8 mouse cellular contexts compared by ENCODE assay signal in genomic region chr5:140383559-140383958, GRCm38 (mm10). TPM values are rescaled to one million over a fixed set of nuclear protein-coding genes. Genes with fewer than 3 reads are reported as not detected.
A peak's percentile ranks its signal among the peaks of the same experiment; 100 is the strongest.
DNase-seq lines count a peak whose midpoint lies in the region; TF ChIP-seq lines count a peak whose summit lies in the region.

No protein-coding gene starts in this region.

- no peaks in the 10 kb centered on the region for H3K27me3 ChIP-seq in myocyte (ENCODE audit: control insufficient read depth, insufficient read depth, insufficient read length)

- H3K36me3 ChIP-seq in myocyte (ENCODE audit: control insufficient read depth, insufficient read depth), result no peaks in the 10 kb centered on the region

- no peak overlapping the region for H3ac ChIP-seq in myocyte (ENCODE audit: control insufficient read depth, insufficient read length)

- peak; percentile 48 to 56 for DNase-seq in lung, adult 18-20 months
- DNase-seq in lung, postnatal 14 days, result no peak
- peak; percentile 70 for DNase-seq in embryo, embryonic 9.5 days (ENCODE audit: extremely low spot score)
- DNase-seq in kidney, postnatal 25 days, result peak; percentile 50 to 78
- no peak for DNase-seq in cerebellum, adult 18-20 months
- no peak for DNase-seq in gastrocnemius, postnatal 4 days (ENCODE audit: low spot score in 2 of 2)
- no peak for DNase-seq in thymus, postnatal 14 days

- peaks cover 74% of the 10 kb centered on the region for H3K79me2 ChIP-seq in myocyte (ENCODE audit: control insufficient read depth, insufficient read depth)

- H3K4me2 ChIP-seq in myocyte (ENCODE audit: low read depth), result peak overlapping the region; percentile 76

- no peak for TF ChIP-seq POLR2A in myocyte (IDR thresholded peaks at IDR 0.05; ENCODE audit: insufficient read length, low read depth)

- H3K4me3 ChIP-seq in myocyte, result no peak overlapping the region

TF ChIP-seq in myocyte, 11 proteins besides CTCF, POLR2A, EP300 and RAD21:
- TF ChIP-seq POLR2AphosphoS2 (IDR thresholded peaks at IDR 0.05; ENCODE audit: insufficient read length, low read depth) (no peak), TCF12 (IDR thresholded peaks at IDR 0.05; ENCODE audit: insufficient read depth, poor library complexity, severe bottlenecking) (no peak), SRF (IDR thresholded peaks at IDR 0.05; ENCODE audit: control insufficient read depth, insufficient read length, low read depth) (no peak), MAX (IDR thresholded peaks at IDR 0.05; ENCODE audit: low read depth) (no peak), MYOD1 (IDR thresholded peaks at IDR 0.05; ENCODE audit: control insufficient read depth in 1 of 3, insufficient read length in 2 of 3, low read depth in 2 of 3) (no peak), E2F4 (IDR thresholded peaks at IDR 0.05; ENCODE audit: insufficient read depth) (no peak), REST (IDR thresholded peaks at IDR 0.05; ENCODE audit: insufficient read depth, insufficient read length) (no peak), CEBPB (IDR thresholded peaks at IDR 0.05; ENCODE audit: insufficient read depth, poor library complexity, severe bottlenecking) (no peak), TCF3 (IDR thresholded peaks at IDR 0.05; ENCODE audit: insufficient read length, low read depth) (no peak), MYOG (IDR thresholded peaks at IDR 0.05; ENCODE audit: control insufficient read depth in 1 of 3, insufficient read depth in 1 of 3, insufficient read length in 2 of 3, low read depth in 2 of 3) (no peak)

RNA-seq across cellular contexts. Expression of gene Snx8, which starts 5.5 kb away (rescaled TPM):
- polyA plus RNA-seq in myocyte (2012; fragmentation: generic; extraction: Trizol), result 50.5 TPM
- 10 to 100 TPM; 19.6 to 24.5 TPM for total RNA-seq in gastrocnemius, postnatal 4 days (2021)

RNA-seq across cellular contexts. Expression of gene Eif3b, which starts 35.6 kb away (rescaled TPM):
- 220 TPM for polyA plus RNA-seq in myocyte (2012; fragmentation: generic; extraction: Trizol)
- 100 to 1,000 TPM; 105 to 110 TPM for total RNA-seq in gastrocnemius, postnatal 4 days (2021)

RNA-seq across cellular contexts. Expression of gene Mrm2, which starts 51.9 kb away (rescaled TPM):
- 10.0 TPM for polyA plus RNA-seq in myocyte (2012; fragmentation: generic; extraction: Trizol)
- total RNA-seq in gastrocnemius, postnatal 4 days (2021), result 1 to 10 TPM; 7.3 to 7.6 TPM

Comparison
In these comparisons a context has a peak if more than half of its experiments do, and no peak if none do; other contexts are left out.
1. DNase-seq: peak in lung, adult 18-20 months (2 of 2), embryo, embryonic 9.5 days (single experiment) and kidney, postnatal 25 days (2 of 2); none in lung, postnatal 14 days (single experiment), cerebellum, adult 18-20 months (0 of 2), gastrocnemius, postnatal 4 days (0 of 2) and thymus, postnatal 14 days (single experiment).